8 mouse cellular contexts compared by ENCODE assay signal in genomic region chr3:146501601-146502123, GRCm38 (mm10). TPM values are rescaled to one million over a fixed set of nuclear protein-coding genes. Genes with fewer than 3 reads are reported as not detected.
A peak's percentile ranks its signal among the peaks of the same experiment; 100 is the strongest.
DNase-seq lines count a peak whose midpoint lies in the region; ATAC-seq and TF ChIP-seq lines count a peak whose summit lies in the region.

No protein-coding gene starts in this region.

- H3K4me2 ChIP-seq in kidney, embryonic 15.5 days, result peak overlapping the region; percentile 74
- H3K4me2 ChIP-seq in hindbrain, embryonic 16.5 days (ENCODE audit: low read length), result peak overlapping the region; percentile 68
- H3K4me2 ChIP-seq in midbrain, embryonic 15.5 days, result peak overlapping the region; percentile 75

- ATAC-seq in kidney, embryonic 15.5 days (replicated peaks; ENCODE audit: low FRiP score), result no peak
- ATAC-seq in hindbrain, embryonic 16.5 days, result no peak
- ATAC-seq in midbrain, embryonic 15.5 days (replicated peaks), result no peak

- TF ChIP-seq POLR2A in bone marrow macrophage, adult 2 months (IDR thresholded peaks at IDR 0.05; ENCODE audit: borderline replicate concordance, low read depth, low read length), result no peak

- H3K4me3 ChIP-seq in kidney, embryonic 15.5 days (replicated peaks), result peak overlapping the region; percentile 88
- peak overlapping the region; percentile 81 for H3K4me3 ChIP-seq in bone marrow macrophage, adult 2 months (ENCODE audit: insufficient read depth, low read length)
- peak overlapping the region; percentile 80 for H3K4me3 ChIP-seq in hindbrain, embryonic 16.5 days (ENCODE audit: low read length)
- H3K4me3 ChIP-seq in midbrain, embryonic 15.5 days, result peak overlapping the region; percentile 82; the same call in 1 of the 2 replicates

- no peaks in the 10 kb centered on the region for H3K27me3 ChIP-seq in kidney, embryonic 15.5 days
- no peaks in the 10 kb centered on the region for H3K27me3 ChIP-seq in hindbrain, embryonic 16.5 days (replicated peaks; ENCODE audit: control insufficient read depth, insufficient read depth, low read length)
- H3K27me3 ChIP-seq in midbrain, embryonic 15.5 days (replicated peaks), result no peaks in the 10 kb centered on the region

- no peak for DNase-seq in kidney, postnatal 4 days
- no peak for DNase-seq in frontal cortex, postnatal 10 days (ENCODE audit: low spot score in 2 of 2)
- DNase-seq in cerebellum, postnatal 25 days, result no peak
- no peak for DNase-seq in kidney, adult 11 months

- peak overlapping the region; percentile 84 for H3K9ac ChIP-seq in kidney, embryonic 15.5 days
- no peak overlapping the region for H3K9ac ChIP-seq in hindbrain, embryonic 16.5 days (ENCODE audit: low read depth, low read length)
- H3K9ac ChIP-seq in midbrain, embryonic 15.5 days, result no peak overlapping the region

- H3K27ac ChIP-seq in kidney, embryonic 15.5 days, result no peak overlapping the region
- no peak overlapping the region for H3K27ac ChIP-seq in bone marrow macrophage, adult 2 months (ENCODE audit: insufficient read depth, low read depth, low read length)
- no peak overlapping the region for H3K27ac ChIP-seq in hindbrain, embryonic 16.5 days (ENCODE audit: low read depth, low read length)
- H3K27ac ChIP-seq in midbrain, embryonic 15.5 days, result no peak overlapping the region

- WGBS in kidney, embryonic 15.5 days, result 54% methylated on average over 5 of the region's 5 CpGs
- WGBS in hindbrain, embryonic 16.5 days, result 65% methylated on average over 5 of the region's 5 CpGs
- WGBS in midbrain, embryonic 15.5 days, result 62% methylated on average over 5 of the region's 5 CpGs

- no peaks in the 10 kb centered on the region for H3K9me3 ChIP-seq in kidney, embryonic 15.5 days (replicated peaks)
- H3K9me3 ChIP-seq in hindbrain, embryonic 16.5 days (ENCODE audit: control insufficient read depth, low read length), result no peaks in the 10 kb centered on the region
- H3K9me3 ChIP-seq in midbrain, embryonic 15.5 days, result no peaks in the 10 kb centered on the region

- peaks cover 27% of the 10 kb centered on the region for H3K4me1 ChIP-seq in kidney, embryonic 15.5 days
- peaks cover 15% of the 10 kb centered on the region for H3K4me1 ChIP-seq in bone marrow macrophage, adult 2 months (ENCODE audit: control insufficient read depth, insufficient read depth, low read length)
- H3K4me1 ChIP-seq in hindbrain, embryonic 16.5 days (ENCODE audit: control insufficient read depth, insufficient read depth, low read depth, low read length), result peaks cover 11% of the 10 kb centered on the region
- H3K4me1 ChIP-seq in midbrain, embryonic 15.5 days, result peaks cover 14% of the 10 kb centered on the region

- H3K36me3 ChIP-seq in kidney, embryonic 15.5 days, result peaks cover 32% of the 10 kb centered on the region
- H3K36me3 ChIP-seq in hindbrain, embryonic 16.5 days (ENCODE audit: control insufficient read depth, insufficient read depth, low read length), result peaks cover 12% of the 10 kb centered on the region
- peaks cover 8% of the 10 kb centered on the region; the same call in 1 of the 2 replicates for H3K36me3 ChIP-seq in midbrain, embryonic 15.5 days (replicated peaks)

- TF ChIP-seq CTCF in bone marrow macrophage, adult 2 months (IDR thresholded peaks at IDR 0.05; ENCODE audit: low read depth, low read length), result no peak

RNA-seq across cellular contexts. Expression of gene Gng5, which starts 2.1 kb away (rescaled TPM):
- 951 and 1,101 TPM in 2 replicates for polyA plus RNA-seq in kidney, embryonic 15.5 days (2015; fragmentation: Nextera tagmentation; extraction: Ambion mirVana)
- 450 and 503 TPM in 2 replicates for polyA plus RNA-seq in bone marrow macrophage, adult 2 months (2012; ENCODE audit: insufficient read depth, insufficient read length, missing spikeins)
- 340 and 347 TPM in 2 replicates for polyA plus RNA-seq in hindbrain, embryonic 16.5 days (2015; fragmentation: Nextera tagmentation; extraction: Ambion mirVana)
- 289 and 293 TPM in 2 replicates for polyA plus RNA-seq in midbrain, embryonic 15.5 days (2015; fragmentation: Nextera tagmentation; extraction: Ambion mirVana)

RNA-seq across cellular contexts. Expression of gene Spata1, which starts 2.1 kb away (rescaled TPM):
- polyA plus RNA-seq in kidney, embryonic 15.5 days (2015; fragmentation: Nextera tagmentation; extraction: Ambion mirVana), result 5.9 and 6.5 TPM in 2 replicates
- 4.0 and 7.2 TPM in 2 replicates for polyA plus RNA-seq in bone marrow macrophage, adult 2 months (2012; ENCODE audit: insufficient read depth, insufficient read length, missing spikeins)
- 4.5 and 5.5 TPM in 2 replicates for polyA plus RNA-seq in hindbrain, embryonic 16.5 days (2015; fragmentation: Nextera tagmentation; extraction: Ambion mirVana)
- polyA plus RNA-seq in midbrain, embryonic 15.5 days (2015; fragmentation: Nextera tagmentation; extraction: Ambion mirVana), result 4.2 and 5.5 TPM in 2 replicates

RNA-seq across cellular contexts. Expression of gene Rpf1, which starts 19.6 kb away (rescaled TPM):
- 60.3 and 64.3 TPM in 2 replicates for polyA plus RNA-seq in kidney, embryonic 15.5 days (2015; fragmentation: Nextera tagmentation; extraction: Ambion mirVana)
- polyA plus RNA-seq in bone marrow macrophage, adult 2 months (2012; ENCODE audit: insufficient read depth, insufficient read length, missing spikeins), result 39.9 and 47.4 TPM in 2 replicates
- polyA plus RNA-seq in hindbrain, embryonic 16.5 days (2015; fragmentation: Nextera tagmentation; extraction: Ambion mirVana), result 31.5 and 32.5 TPM in 2 replicates
- polyA plus RNA-seq in midbrain, embryonic 15.5 days (2015; fragmentation: Nextera tagmentation; extraction: Ambion mirVana), result 38.6 and 39.5 TPM in 2 replicates

RNA-seq across cellular contexts. Expression of gene Ctbs, which starts 52.1 kb away (rescaled TPM):
- 12.2 and 12.9 TPM in 2 replicates for polyA plus RNA-seq in kidney, embryonic 15.5 days (2015; fragmentation: Nextera tagmentation; extraction: Ambion mirVana)
- polyA plus RNA-seq in bone marrow macrophage, adult 2 months (2012; ENCODE audit: insufficient read depth, insufficient read length, missing spikeins), result 27.2 and 31.6 TPM in 2 replicates
- 5.0 and 5.7 TPM in 2 replicates for polyA plus RNA-seq in hindbrain, embryonic 16.5 days (2015; fragmentation: Nextera tagmentation; extraction: Ambion mirVana)
- polyA plus RNA-seq in midbrain, embryonic 15.5 days (2015; fragmentation: Nextera tagmentation; extraction: Ambion mirVana), result 3.9 TPM in 2 replicates
